Mouse (Mus musculus) hindbrain, embryonic 15.5 days (tissue): ENCODE data around the gene Gm20219. TPM values are rescaled to one million over a fixed set of nuclear protein-coding genes. Genes with fewer than 3 reads are reported as not detected.

ENCODE experiments used
- ATAC-seq: fragments of 200-750 bp; cut with Nextera tagmentation; 2 replicates; pipeline ENCODE4 v1.8.0; 2017; ENCODE audit warnings: low read depth, moderate number of reproducible peaks, moderate TSS enrichment; ENCODE audit not compliant: low FRiP score
- H3K27ac ChIP-seq: fragments of 300-500 bp; sonication (generic); replicated peaks from 2 replicates; pipeline ENCODE4 v1.5.1; 2015; ENCODE audit warnings: mild to moderate bottlenecking, inconsistent platforms
- H3K27me3 ChIP-seq: fragments of 300-500 bp; sonication (generic); 2 replicates; pipeline ENCODE4 v1.6.1; 2015; ENCODE audit warnings: control low read depth, inconsistent platforms
- H3K36me3 ChIP-seq: fragments of 300-500 bp; sonication (generic); 2 replicates; pipeline ENCODE4 v1.6.1; 2015; ENCODE audit warnings: control low read depth, inconsistent platforms
- H3K4me1 ChIP-seq: fragments of 300-500 bp; sonication (generic); replicated peaks from 2 replicates; pipeline ENCODE4 v1.6.1; 2015; ENCODE audit warnings: control low read depth, inconsistent platforms
- H3K4me2 ChIP-seq: fragments of 300-500 bp; sonication (generic); 2 replicates; pipeline ENCODE4 v1.6.1; 2015; ENCODE audit warnings: moderate library complexity, mild to moderate bottlenecking, inconsistent platforms
- H3K4me3 ChIP-seq: fragments of 300-500 bp; sonication (generic); 2 replicates; pipeline ENCODE4 v1.5.1; 2015; ENCODE audit warnings: mild to moderate bottlenecking, inconsistent platforms
- H3K9ac ChIP-seq: fragments of 300-500 bp; sonication (generic); 2 replicates; pipeline ENCODE4 v1.6.1; 2015; ENCODE audit warnings: inconsistent platforms
- H3K9me3 ChIP-seq: fragments of 300-500 bp; sonication (generic); 2 replicates; pipeline ENCODE4 v1.6.1; 2016; ENCODE audit warnings: control low read depth, inconsistent platforms
- WGBS: fragments of 180-500 bp; shearing (Covaris S2); methylation state at CpG from one replicate; pipeline ENCODE4 v1.1.7; 2015; 5-methylcytosine and 5-hydroxymethylcytosine counted together
- polyA plus RNA-seq: library from polyadenylated mRNA; unstranded; fragments of >200 nt; fragmentation: Nextera tagmentation; extraction: Ambion mirVana; gene quantifications from 2 replicates; pipeline ENCODE4 v1.2.1, GENCODE M21; 2015

Gene Gm20219
- polyA plus RNA-seq, 1 experiment from 2014 or later = 1.3 TPM

DNA sequence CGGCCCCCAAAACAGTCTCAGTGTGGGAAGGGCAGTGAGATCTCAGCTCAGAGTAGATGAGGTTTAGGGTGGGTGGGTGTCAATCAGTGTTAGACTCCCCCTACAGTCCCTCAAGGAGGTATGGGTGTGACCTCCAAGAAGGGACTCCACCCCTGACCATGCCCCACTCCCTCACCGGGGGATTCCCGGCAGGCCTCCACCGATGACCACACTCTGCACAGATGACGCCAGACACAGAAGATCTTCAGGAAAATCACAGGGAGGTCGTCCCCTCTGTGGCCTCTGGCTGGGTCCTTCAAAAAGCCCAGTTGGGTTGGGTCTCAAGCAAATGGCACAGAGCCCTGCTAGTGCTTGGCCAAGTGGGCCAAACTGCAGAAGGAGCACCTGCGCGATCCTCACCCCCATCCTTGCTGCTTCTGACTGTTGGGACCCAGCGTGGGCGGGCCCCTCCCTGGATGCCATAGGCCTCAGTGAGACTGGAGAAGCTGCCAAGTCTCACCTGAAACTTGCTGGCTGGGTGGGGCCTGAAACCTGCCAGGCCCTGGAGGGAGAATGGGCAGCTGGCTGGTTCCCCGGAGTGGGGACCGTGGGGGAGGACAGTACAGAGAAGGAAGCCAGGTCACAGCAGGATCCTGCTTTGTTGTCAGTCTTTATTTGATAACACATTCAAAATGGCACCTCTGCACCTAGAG lies 3.3 kb downstream of the Gm20219 start:
- Histone ChIP-seq H3K9me3 (no peaks in the 10 kb centered on the region), H3K9ac (no peak overlapping the region), H3K4me1 (peaks cover 40% of the 10 kb centered on the region), H3K4me2 (no peak overlapping the region), H3K36me3 (no peaks in the 10 kb centered on the region), H3K27ac (peak overlapping the region; percentile 83), H3K4me3 (no peak overlapping the region), H3K27me3 (no peaks in the 10 kb centered on the region)
- WGBS = 76% methylated on average over 12 of the region's 12 CpGs
- ATAC-seq = no peak

DNA sequence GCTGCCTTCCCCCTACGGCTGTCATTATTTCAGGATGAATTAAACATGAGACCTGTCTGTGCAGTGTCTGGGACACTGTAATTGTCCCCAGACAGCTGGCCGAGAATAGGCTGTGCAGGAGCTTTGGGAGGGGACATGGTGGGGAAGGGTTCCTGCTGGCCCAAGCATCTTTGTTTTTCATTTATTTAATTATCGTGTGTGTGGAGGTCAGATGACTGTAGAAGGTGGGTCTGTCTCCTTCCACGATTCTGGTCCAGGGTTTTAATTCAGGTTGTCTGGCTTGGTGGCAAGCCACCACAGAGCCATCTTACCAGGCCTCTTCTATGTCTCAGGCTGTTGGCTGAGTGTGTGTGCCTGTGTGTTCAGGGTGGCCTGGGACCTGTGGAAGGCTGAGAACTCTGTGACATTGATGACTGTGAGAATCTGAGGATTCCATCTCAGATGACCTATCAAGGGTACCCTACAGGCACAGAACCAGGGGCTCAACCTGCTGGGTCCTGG lies 5.5 kb downstream of the Gm20219 start:
- 19% methylated on average over 4 of the region's 4 CpGs for WGBS
- no peak for ATAC-seq

DNA sequence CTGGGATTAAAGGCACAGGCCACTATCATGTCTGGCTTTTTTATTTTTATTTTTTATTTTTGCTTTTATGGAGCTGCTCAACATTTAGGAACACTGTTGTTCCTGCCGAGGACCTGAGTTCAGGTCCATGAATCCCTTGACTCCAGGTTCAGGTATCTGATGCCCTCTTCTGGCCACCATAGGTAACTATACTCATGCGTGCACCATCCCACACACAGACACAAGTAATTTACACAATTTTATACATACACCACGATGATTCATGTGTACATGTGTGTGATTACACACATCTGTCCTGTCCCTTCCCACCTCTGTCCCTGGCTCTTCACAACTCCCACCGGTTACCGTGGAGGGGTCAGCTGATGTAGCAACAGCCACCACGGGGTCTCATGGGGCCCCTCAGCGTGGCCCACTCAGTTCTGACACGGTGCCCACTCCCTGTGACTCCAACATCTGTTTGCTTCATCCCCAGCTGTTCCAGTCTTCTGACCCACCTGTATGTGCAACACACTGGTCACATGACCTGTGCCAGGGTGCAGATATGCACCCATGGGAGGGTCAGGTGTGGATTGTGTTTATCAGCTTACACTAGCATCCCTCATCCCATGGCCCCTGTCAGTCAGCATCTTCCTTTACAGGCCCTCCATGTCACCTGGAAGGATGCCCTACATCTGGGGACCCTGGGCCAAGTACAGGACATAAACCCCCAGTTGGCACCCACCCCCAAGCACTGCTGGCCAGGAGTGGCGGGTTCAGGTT lies 6.2 kb downstream of the Gm20219 start:
- no peak overlapping the region for H3K4me2 ChIP-seq
- H3K4me1 ChIP-seq = peaks cover 42% of the 10 kb centered on the region
- no peak overlapping the region for H3K4me3 ChIP-seq
- WGBS = 59% methylated on average over 9 of the region's 9 CpGs
- H3K36me3 ChIP-seq = no peaks in the 10 kb centered on the region
- no peaks in the 10 kb centered on the region for H3K27me3 ChIP-seq
- no peaks in the 10 kb centered on the region for H3K9me3 ChIP-seq
- ATAC-seq = no peak
- H3K9ac ChIP-seq = no peak overlapping the region
- no peak overlapping the region for H3K27ac ChIP-seq

More for the DNA sequence above, 5.5 kb downstream of the Gm20219 start:
- Histone ChIP-seq H3K9ac (no peak overlapping the region), H3K27ac (no peak overlapping the region), H3K4me2 (no peak overlapping the region), H3K27me3 (no peaks in the 10 kb centered on the region), H3K4me1 (peaks cover 40% of the 10 kb centered on the region), H3K36me3 (no peaks in the 10 kb centered on the region), H3K4me3 (no peak overlapping the region), H3K9me3 (no peaks in the 10 kb centered on the region)

DNA sequence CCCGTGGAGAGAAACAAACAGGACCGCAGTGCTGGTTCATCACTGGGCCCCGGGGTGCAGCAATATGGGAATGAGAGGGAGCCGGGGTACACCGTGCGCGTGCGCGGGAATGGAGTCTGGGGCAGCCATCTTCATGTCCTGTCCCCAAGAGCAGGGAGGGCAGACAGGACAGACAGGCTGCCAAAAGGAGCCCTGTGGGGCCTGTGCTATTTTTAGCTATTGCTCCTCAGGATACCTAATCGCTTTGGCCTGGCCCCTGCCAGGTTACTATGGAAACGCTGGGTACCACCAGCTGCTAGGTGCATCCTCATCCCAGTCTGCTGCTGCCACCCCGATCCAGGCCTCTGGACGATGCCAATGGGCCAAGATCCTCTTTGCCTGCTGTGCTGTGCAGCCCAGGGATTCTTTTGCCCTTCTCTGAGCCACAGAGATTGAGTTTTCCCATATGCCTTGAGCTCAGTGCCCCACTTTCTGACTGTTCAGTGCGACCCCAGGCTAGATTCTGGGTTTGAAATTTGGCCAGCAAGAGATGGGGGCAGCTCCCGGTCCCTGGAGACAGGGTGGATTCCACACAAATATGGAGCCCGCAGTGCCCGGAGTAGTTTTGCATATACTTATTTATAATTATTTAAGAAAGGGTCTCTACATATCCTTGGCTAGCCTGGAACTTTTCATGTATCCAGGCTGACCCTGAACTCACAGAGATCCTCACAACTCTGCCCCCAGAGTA lies 6.9 kb downstream of the Gm20219 start:
- Histone ChIP-seq H3K4me3 (no peak overlapping the region), H3K9me3 (no peaks in the 10 kb centered on the region), H3K27me3 (no peaks in the 10 kb centered on the region), H3K4me2 (no peak overlapping the region), H3K4me1 (peaks cover 40% of the 10 kb centered on the region), H3K9ac (no peak overlapping the region), H3K27ac (peak overlapping the region; percentile 20; the same call in 1 of the 2 replicates), H3K36me3 (no peaks in the 10 kb centered on the region)
- WGBS = 39% methylated on average over 17 of the region's 17 CpGs
- ATAC-seq = peak; percentile 21; the same call in 1 of the 2 replicates

DNA sequence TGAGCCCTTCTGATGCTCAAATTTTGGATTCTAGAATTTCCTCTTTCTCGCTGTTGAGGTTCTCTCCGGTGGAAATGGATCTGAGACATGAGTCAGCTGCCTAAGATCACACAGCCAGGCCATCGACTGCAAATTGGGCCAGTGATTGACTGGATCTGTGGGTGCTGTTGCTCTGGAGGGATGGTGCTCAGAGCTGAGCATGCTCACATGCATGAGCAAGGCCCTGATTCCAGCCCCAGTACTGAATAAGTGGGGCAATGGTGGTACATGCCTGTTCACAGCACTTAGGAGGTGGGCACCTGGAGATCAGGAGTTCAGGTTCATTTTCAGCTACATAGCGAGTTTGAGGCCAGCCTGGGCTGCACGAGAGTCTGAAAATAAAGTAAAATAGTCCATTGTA lies 7.6 kb downstream of the Gm20219 start:
- no peak for ATAC-seq
- WGBS = 82% methylated on average over 5 of the region's 5 CpGs
- no peaks in the 10 kb centered on the region for H3K36me3 ChIP-seq
- H3K4me2 ChIP-seq = no peak overlapping the region
- no peaks in the 10 kb centered on the region for H3K9me3 ChIP-seq
- H3K4me1 ChIP-seq = peaks cover 34% of the 10 kb centered on the region
- no peak overlapping the region for H3K27ac ChIP-seq
- H3K4me3 ChIP-seq = no peak overlapping the region
- H3K27me3 ChIP-seq = no peaks in the 10 kb centered on the region
- no peak overlapping the region for H3K9ac ChIP-seq

DNA sequence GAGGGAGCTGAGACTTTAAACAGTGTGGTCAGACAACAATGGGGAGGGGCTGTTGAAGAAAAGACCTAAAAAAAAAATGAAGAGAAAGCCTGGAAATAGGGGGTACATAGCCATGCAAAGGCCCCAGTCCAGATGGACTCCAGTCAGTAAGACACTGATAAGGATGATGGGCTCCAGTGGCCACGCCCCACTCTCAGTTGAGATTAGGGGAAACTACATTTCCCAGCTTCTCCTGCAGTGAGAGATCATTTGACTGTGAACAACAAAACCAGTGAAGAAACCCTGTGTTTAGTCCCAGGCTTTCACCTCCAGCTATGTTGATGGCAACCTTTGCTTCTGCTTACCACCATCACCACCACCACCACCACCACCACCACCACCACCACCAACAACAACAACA lies 8.2 kb downstream of the Gm20219 start:
- Histone ChIP-seq H3K27me3 (no peaks in the 10 kb centered on the region), H3K9me3 (no peaks in the 10 kb centered on the region), H3K36me3 (no peaks in the 10 kb centered on the region), H3K4me1 (peaks cover 28% of the 10 kb centered on the region), H3K4me3 (no peak overlapping the region), H3K9ac (no peak overlapping the region), H3K27ac (no peak overlapping the region), H3K4me2 (no peak overlapping the region)
- no peak for ATAC-seq
- 80% methylated on average over 1 of the region's 1 CpGs for WGBS

DNA sequence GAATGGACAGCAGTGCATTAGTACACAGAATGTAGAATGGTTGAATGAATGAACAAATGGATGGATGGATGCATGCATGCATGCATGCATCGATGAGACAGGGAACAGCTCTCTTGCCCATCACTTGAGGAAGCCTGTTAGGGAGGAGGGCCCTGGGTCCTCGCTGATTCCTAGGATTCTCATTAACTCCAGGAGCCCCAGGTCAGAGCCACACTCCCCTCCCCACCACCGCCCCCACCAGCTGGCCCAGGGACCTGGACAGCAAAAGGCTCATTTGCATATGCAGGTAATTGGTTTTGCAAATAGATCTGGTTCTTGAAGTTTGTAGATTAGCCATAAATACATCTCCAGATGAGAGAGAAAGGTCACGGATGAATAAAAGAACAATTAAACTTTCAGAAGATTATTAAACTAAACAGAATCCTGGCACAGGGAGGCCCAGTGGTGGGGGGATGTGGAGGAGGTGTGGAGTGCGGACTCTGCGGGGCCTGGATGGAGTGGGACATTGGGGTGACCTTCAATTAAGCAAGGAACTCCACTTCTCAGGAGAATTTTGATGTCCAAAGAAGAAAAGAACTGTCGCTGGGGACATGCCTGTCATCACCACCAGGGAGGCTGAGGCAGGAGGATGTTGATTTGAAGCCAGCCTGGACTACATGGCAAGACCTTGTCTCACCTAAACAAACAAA lies 9.3 kb downstream of the Gm20219 start:
- no peak overlapping the region for H3K9ac ChIP-seq
- 66% methylated on average over 7 of the region's 7 CpGs for WGBS
- H3K4me3 ChIP-seq = no peak overlapping the region
- ATAC-seq = no peak
- no peak overlapping the region for H3K4me2 ChIP-seq
- H3K36me3 ChIP-seq = no peaks in the 10 kb centered on the region
- peaks cover 28% of the 10 kb centered on the region for H3K4me1 ChIP-seq
- H3K27me3 ChIP-seq = no peaks in the 10 kb centered on the region
- no peak overlapping the region for H3K27ac ChIP-seq
- H3K9me3 ChIP-seq = no peaks in the 10 kb centered on the region

DNA sequence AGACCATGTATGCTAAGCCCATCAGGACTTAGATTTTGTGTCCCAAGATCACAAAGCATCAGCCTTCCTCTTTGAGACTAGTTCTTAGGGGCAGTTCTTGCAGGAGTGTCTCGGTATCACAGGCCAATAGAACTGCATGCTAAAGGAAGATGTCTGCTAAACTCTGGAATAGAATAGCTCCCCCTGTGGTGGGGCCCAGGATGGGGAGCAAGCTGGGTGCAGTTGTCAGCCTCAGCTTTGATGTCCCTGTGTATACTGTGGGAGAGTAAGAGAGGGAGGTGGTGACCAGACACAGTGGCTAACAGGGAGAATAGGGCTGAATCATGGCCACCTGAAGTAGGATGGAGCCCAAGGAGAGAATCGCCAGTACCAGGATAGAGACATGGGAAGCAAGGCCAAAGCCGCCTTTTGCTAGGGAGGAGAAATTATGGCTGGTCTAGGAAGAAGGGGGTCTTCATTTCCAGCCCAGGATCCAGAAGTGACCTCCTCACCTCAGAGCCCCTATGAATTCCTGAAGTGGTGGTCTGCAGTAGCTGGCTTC lies 10.4 kb downstream of the Gm20219 start:
- WGBS = 69% methylated on average over 3 of the region's 3 CpGs
- H3K4me3 ChIP-seq = no peak overlapping the region
- peaks cover 28% of the 10 kb centered on the region for H3K4me1 ChIP-seq
- no peaks in the 10 kb centered on the region for H3K9me3 ChIP-seq
- H3K4me2 ChIP-seq = no peak overlapping the region
- H3K27ac ChIP-seq = no peak overlapping the region
- H3K27me3 ChIP-seq = no peaks in the 10 kb centered on the region
- no peak for ATAC-seq
- no peaks in the 10 kb centered on the region for H3K36me3 ChIP-seq
- H3K9ac ChIP-seq = no peak overlapping the region

DNA sequence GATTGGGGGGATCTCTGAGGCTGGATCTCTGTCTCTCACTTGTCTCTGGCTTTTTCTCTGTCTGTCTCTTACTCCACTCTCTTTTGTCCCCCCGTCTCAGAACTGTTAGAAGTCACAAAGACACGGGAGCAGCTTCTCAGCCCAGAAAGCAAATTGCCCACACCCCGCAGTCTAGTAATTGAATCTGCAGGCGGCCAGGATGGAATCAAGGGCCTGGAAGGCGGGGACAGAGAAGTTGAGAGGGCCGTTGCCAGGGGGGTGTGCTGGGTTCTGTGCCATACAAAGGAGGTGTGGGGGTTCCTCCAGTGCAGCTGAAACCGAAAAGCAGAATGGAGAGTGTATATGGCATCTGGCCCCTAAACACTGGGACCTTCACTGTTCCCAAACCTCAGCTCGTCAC lies 11.5 kb downstream of the Gm20219 start:
- no peak overlapping the region for H3K4me3 ChIP-seq
- H3K9me3 ChIP-seq = no peaks in the 10 kb centered on the region
- WGBS = 30% methylated on average over 8 of the region's 8 CpGs
- H3K27me3 ChIP-seq = no peaks in the 10 kb centered on the region
- H3K4me1 ChIP-seq = peaks cover 27% of the 10 kb centered on the region
- H3K4me2 ChIP-seq = no peak overlapping the region
- ATAC-seq = no peak
- no peak overlapping the region for H3K9ac ChIP-seq
- H3K27ac ChIP-seq = peak overlapping the region; percentile 51; the same call in 1 of the 2 replicates
- no peaks in the 10 kb centered on the region for H3K36me3 ChIP-seq

DNA sequence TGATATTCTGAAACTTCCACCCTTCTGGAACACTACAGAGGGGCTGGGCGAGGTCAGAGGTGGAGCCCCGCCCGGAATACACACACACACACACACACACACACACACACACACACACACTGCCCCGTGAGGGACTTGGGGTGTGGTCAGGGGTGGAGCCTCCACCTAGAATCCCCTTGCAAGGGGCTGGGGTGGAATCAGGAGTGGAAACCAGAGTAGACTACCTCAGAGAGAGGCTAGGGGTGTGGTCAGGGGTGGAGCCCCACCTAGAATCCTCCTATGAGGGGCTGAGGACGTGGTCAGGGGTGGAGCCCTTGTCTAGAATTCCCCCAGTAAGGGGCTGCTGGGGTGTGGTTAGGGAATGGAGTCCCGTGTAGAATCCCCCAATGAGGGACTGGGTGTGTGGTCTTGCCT lies 13.6 kb downstream of the Gm20219 start:
- Histone ChIP-seq H3K4me3 (no peak overlapping the region), H3K4me2 (no peak overlapping the region), H3K4me1 (peaks cover 31% of the 10 kb centered on the region), H3K9ac (no peak overlapping the region), H3K36me3 (no peaks in the 10 kb centered on the region), H3K27me3 (no peaks in the 10 kb centered on the region), H3K9me3 (no peaks in the 10 kb centered on the region), H3K27ac (no peak overlapping the region)
- no peak for ATAC-seq
- 52% methylated on average over 6 of the region's 6 CpGs for WGBS

DNA sequence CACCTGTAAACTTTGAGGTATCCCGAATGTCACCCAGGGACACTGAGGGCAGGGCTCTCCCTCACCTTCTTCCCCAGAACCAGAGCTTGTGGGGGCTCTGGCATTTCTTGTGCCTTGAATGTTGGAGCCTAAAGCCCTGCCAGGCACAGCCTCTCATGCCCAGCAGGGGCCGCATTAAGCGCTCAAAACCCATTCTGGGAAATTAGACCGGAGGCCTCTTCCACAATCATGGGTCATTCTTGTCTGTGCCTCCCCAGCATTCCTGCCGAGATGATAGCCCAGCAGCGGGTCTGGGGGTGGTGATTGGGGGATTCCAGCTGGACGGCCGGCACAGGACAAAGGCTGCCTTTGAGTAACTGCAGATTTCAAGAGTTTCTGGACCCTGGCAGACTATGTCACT lies 16.3 kb downstream of the Gm20219 start:
- Histone ChIP-seq H3K9ac (no peak overlapping the region), H3K27ac (peak overlapping the region; percentile 35; the same call in 1 of the 2 replicates), H3K36me3 (no peaks in the 10 kb centered on the region), H3K9me3 (no peaks in the 10 kb centered on the region), H3K4me2 (no peak overlapping the region), H3K4me1 (peaks cover 30% of the 10 kb centered on the region), H3K27me3 (no peaks in the 10 kb centered on the region), H3K4me3 (no peak overlapping the region)
- 12% methylated on average over 8 of the region's 8 CpGs for WGBS
- peak; percentile 13; the same call in 1 of the 2 replicates for ATAC-seq
